Mouse (Mus musculus) small intestine, adult 10 weeks (tissue): ENCODE data around the gene BC051019. TPM values are rescaled to one million over a fixed set of nuclear protein-coding genes. Genes with fewer than 3 reads are reported as not detected.

ENCODE experiments used
- polyA plus RNA-seq: library from polyadenylated mRNA; stranded (reverse); fragments of 350-450 nt; fragmentation: Illumina TruSeq; extraction: RNeasy Lipid Tissue Mini Kit (QIAGEN cat#74804); gene quantifications from one replicate; pipeline ENCODE4 v1.2.3, GENCODE M21; 2014; ENCODE audit warnings: low replicate concordance

The BC051019 gene
- polyA plus RNA-seq, result not detected

GRCm38 (mm10) chr7:109723697-109724096, at the start of gene BC051019:
Gene BC051019 (minus strand): TSS chr7:109723850.

GRCm38 (mm10) chr7:109752008-109752925, 28.6 kb upstream of the BC051019 start, which contains the start of gene Tmem9b:
Gene Tmem9b (minus strand): TSS chr7:109752875.

GRCm38 (mm10) chr7:109731626-109732025, 8.0 kb upstream of the BC051019 start, which contains the start of gene Ascl3:
Gene Ascl3 (minus strand): TSS chr7:109731726.

GRCm38 (mm10) chr7:109703190-109704015, 20.2 kb downstream of the BC051019 start, which contains the start of the genes St5 and Akip1:
Gene St5 (minus strand): TSS chr7:109703605.
Gene Akip1 (plus strand): TSS chr7:109703690.

Other genes starting within 250 kb of the BC051019 start
- 0.04 TPM for gene Trim66, start 215.7 kb downstream of the BC051019 start, polyA plus RNA-seq
- 87.4 TPM for gene Rpl27a, start 204.7 kb downstream of the BC051019 start, polyA plus RNA-seq
- 30.9 TPM for gene St5, start 20.2 kb downstream of the BC051019 start, polyA plus RNA-seq
- gene Akip1, start 20.2 kb downstream of the BC051019 start, polyA plus RNA-seq, result 11.1 TPM
- gene Ascl3, start 7.9 kb upstream of the BC051019 start, polyA plus RNA-seq, result not detected
- gene Tmem9b, start 29.0 kb upstream of the BC051019 start, polyA plus RNA-seq, result 151 TPM
- 1.0 TPM for gene Nrip3, start 58.2 kb upstream of the BC051019 start, polyA plus RNA-seq
- 0.26 TPM for gene Scube2, start 141.8 kb upstream of the BC051019 start, polyA plus RNA-seq
- 14.8 TPM for gene Dennd5a, start 236.6 kb upstream of the BC051019 start, polyA plus RNA-seq